Mouse (Mus musculus): ENCODE measurements at regions not wholly inside any gene's neighbourhood (a gene's known extent, or its start where the extent isn't known, plus 50 kb on each side); places are given as distances from the start of the nearest gene placed in this dataset.

GRCm38 (mm10) chr1:115033894-115034293 is 650.7 kb upstream of the Cntnap5a start:
- in situ Hi-C loops (cut with MboI, MseI): no loop called here

- in situ Hi-C loops (cut with MboI, MseI): loop anchor here in 1 of 2 experiments (10.0 kb wide), 1 partner anchor 1867 kb away; no protein-coding TSS in a partner anchor
Observed at GRCm38 (mm10) chr1:115041701-115042100, 642.9 kb upstream of the Cntnap5a start.

- in situ Hi-C loops (cut with MboI, MseI): no loop called here
Observed at GRCm38 (mm10) chr1:115058440-115058839, 626.1 kb upstream of the Cntnap5a start.

Data from T-helper 17 cell (primary cell).